Mouse (Mus musculus) embryonic facial prominence, embryonic 12.5 days (tissue): ENCODE measurements around the gene Eif6. TPM values are rescaled to one million over a fixed set of nuclear protein-coding genes. Genes with fewer than 3 reads are reported as not detected.
"Not testable (repeated sequence)": the region's sequence is repeated elsewhere in the genome, so short reads cannot be mapped to it uniquely, and the experiment has no call there.

Source experiments
- ATAC-seq: fragments of 200-750 bp; cut with Nextera tagmentation; 2 replicates; pipeline ENCODE4 v1.8.0; 2017; ENCODE audit not compliant: insufficient number of reproducible peaks, insufficient read depth, low FRiP score, low TSS enrichment
- H3K27ac ChIP-seq: fragments of 300-500 bp; sonication (generic); 2 replicates; pipeline ENCODE4 v1.5.1; 2016; ENCODE audit warnings: mild to moderate bottlenecking
- H3K27me3 ChIP-seq: fragments of 300-500 bp; sonication (generic); 2 replicates; pipeline ENCODE4 v1.6.1; 2016; ENCODE audit warnings: mild to moderate bottlenecking, moderate library complexity
- H3K36me3 ChIP-seq: fragments of 300-500 bp; sonication (generic); 2 replicates; pipeline ENCODE4 v1.6.1; 2016; ENCODE audit warnings: mild to moderate bottlenecking
- H3K4me1 ChIP-seq: fragments of 300-500 bp; sonication (generic); 2 replicates; pipeline ENCODE4 v1.6.1; 2016
- H3K4me2 ChIP-seq: fragments of 300-500 bp; sonication (generic); replicated peaks from 2 replicates; pipeline ENCODE4 v1.6.1; 2016; ENCODE audit warnings: mild to moderate bottlenecking, moderate library complexity
- H3K4me3 ChIP-seq: fragments of 300-500 bp; sonication (generic); 2 replicates; pipeline ENCODE4 v1.5.1; 2016; ENCODE audit warnings: mild to moderate bottlenecking
- H3K9ac ChIP-seq: fragments of 300-500 bp; sonication (generic); 2 replicates; pipeline ENCODE4 v1.6.1; 2016; ENCODE audit warnings: mild to moderate bottlenecking, moderate library complexity
- H3K9me3 ChIP-seq: fragments of 300-500 bp; sonication (generic); 2 replicates; pipeline ENCODE4 v1.6.1; 2016; ENCODE audit warnings: mild to moderate bottlenecking, moderate library complexity
- WGBS: fragments of 180-500 bp; shearing (Covaris S2); methylation state at CpG from one replicate; pipeline ENCODE4 v1.1.7; 2016; 5-methylcytosine and 5-hydroxymethylcytosine counted together
- polyA plus RNA-seq: library from polyadenylated mRNA; unstranded; fragments of >200 nt; fragmentation: Nextera tagmentation; extraction: Ambion mirVana; gene quantifications from 2 replicates; pipeline ENCODE4 v1.2.1, GENCODE M21; 2016

Gene Eif6
- polyA plus RNA-seq, 1 experiment from 2014 or later = 188 TPM

DNA sequence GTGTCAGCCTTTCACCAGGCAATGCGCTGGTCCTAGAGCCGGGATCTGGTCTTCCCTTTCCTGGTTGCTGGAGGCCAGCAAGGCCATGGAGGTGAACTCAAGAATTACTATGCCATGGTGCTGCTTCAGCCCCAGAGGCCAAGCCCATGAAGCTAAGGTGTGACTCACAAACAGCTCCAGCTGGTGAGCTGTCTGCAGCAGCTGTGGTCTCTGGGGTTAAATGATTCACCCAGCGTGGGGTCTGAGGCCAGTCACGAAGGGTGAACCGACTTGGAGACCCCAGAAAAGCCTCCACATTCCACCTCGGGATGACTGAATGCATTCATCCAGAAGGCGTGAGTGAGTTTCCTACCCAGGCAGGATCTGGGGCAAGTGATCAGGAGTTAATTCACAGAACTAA is 23.4 kb upstream of the Eif6 start:
- ATAC-seq = no peak
- H3K9me3 ChIP-seq = no peaks in the 10 kb centered on the region
- no peaks in the 10 kb centered on the region for H3K27me3 ChIP-seq
- H3K4me2 ChIP-seq = no peak overlapping the region
- H3K4me3 ChIP-seq = no peak overlapping the region
- no peak overlapping the region for H3K27ac ChIP-seq
- H3K4me1 ChIP-seq = no peaks in the 10 kb centered on the region
- WGBS = 88% methylated on average over 7 of the region's 7 CpGs
- H3K9ac ChIP-seq = no peak overlapping the region
- peaks cover 46% of the 10 kb centered on the region for H3K36me3 ChIP-seq

DNA sequence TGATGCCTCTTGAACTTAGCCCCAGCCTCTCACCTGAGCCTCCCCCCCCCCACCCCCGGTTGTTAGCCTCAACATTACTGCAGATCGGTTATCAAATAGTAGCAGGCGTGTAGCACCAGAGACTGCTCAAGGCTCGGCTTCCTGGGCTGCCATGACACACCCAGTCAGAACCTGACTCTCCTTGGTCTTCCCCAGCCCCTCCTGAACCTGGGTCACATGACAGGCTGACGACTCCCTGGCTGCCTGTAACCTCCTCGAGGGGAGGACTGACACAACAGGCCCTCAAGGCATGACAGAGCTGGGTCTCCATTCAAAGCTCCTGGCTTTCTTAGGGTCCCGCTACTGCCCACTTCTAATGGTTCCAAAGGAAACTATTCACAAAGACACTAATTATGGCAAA is 22.7 kb upstream of the Eif6 start:
- WGBS = 60% methylated on average over 7 of the region's 7 CpGs
- H3K9ac ChIP-seq = no peak overlapping the region
- no peaks in the 10 kb centered on the region for H3K9me3 ChIP-seq
- peaks cover 46% of the 10 kb centered on the region for H3K36me3 ChIP-seq
- no peak overlapping the region for H3K27ac ChIP-seq
- H3K4me1 ChIP-seq = no peaks in the 10 kb centered on the region
- no peak for ATAC-seq
- no peak overlapping the region for H3K4me3 ChIP-seq
- no peaks in the 10 kb centered on the region for H3K27me3 ChIP-seq
- H3K4me2 ChIP-seq = no peak overlapping the region

DNA sequence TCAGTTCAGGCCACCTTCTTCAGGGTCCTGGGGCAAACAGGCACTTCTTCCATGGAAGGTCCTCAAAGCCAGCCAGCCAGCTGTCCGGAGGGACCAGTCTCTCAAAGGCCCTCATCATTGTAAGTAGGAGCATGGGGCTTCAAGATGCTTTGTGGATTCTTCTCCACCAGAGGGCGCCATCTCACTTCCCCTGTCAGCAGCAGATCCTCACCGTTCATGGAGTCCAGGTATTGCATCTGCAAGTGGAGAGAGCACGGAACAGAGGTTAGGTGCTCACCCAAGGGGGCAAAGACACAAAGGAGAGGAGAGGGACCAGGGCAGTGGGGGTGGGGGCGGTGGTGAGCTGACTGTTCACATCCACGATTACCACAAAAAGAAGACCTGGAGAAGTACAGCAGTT is 21.6 kb upstream of the Eif6 start:
- peak; percentile 70 for ATAC-seq
- Histone ChIP-seq H3K27me3 (no peaks in the 10 kb centered on the region), H3K27ac (no peak overlapping the region), H3K4me3 (no peak overlapping the region), H3K4me2 (no peak overlapping the region), H3K9ac (no peak overlapping the region), H3K36me3 (peaks cover 41% of the 10 kb centered on the region), H3K4me1 (no peaks in the 10 kb centered on the region), H3K9me3 (no peaks in the 10 kb centered on the region)
- WGBS = 28% methylated on average over 6 of the region's 6 CpGs

- H3K9ac ChIP-seq = no peak overlapping the region
- no peak overlapping the region for H3K27ac ChIP-seq
- H3K36me3 ChIP-seq = peaks cover 38% of the 10 kb centered on the region
- no peaks in the 10 kb centered on the region for H3K9me3 ChIP-seq
- ATAC-seq = no peak
- H3K4me2 ChIP-seq = no peak overlapping the region
- H3K4me1 ChIP-seq = no peaks in the 10 kb centered on the region
- no peak overlapping the region for H3K4me3 ChIP-seq
- no peaks in the 10 kb centered on the region for H3K27me3 ChIP-seq
- WGBS = 73% methylated on average over 8 of the region's 8 CpGs
Observed at GRCm38 (mm10) chr2:155846930-155847329, 20.2 kb upstream of the Eif6 start.

GRCm38 (mm10) chr2:155838961-155839360 is 12.2 kb upstream of the Eif6 start:
- no peak overlapping the region for H3K9ac ChIP-seq
- H3K9me3 ChIP-seq = no peaks in the 10 kb centered on the region
- no peak overlapping the region for H3K4me3 ChIP-seq
- no peaks in the 10 kb centered on the region for H3K36me3 ChIP-seq
- no peak overlapping the region for H3K4me2 ChIP-seq
- 88% methylated on average over 4 of the region's 4 CpGs for WGBS
- H3K4me1 ChIP-seq = no peaks in the 10 kb centered on the region
- H3K27me3 ChIP-seq = 0 out of 2 replicates have a peak, but pooled peaks cover 11% of the 10 kb centered on the region
- ATAC-seq = no peak
- H3K27ac ChIP-seq = no peak overlapping the region

- H3K4me2 ChIP-seq = no peak overlapping the region
- H3K27ac ChIP-seq = no peak overlapping the region
- no peak overlapping the region for H3K4me3 ChIP-seq
- no peaks in the 10 kb centered on the region for H3K9me3 ChIP-seq
- H3K4me1 ChIP-seq = no peaks in the 10 kb centered on the region
- 0 out of 2 replicates have a peak, but pooled peaks cover 11% of the 10 kb centered on the region for H3K27me3 ChIP-seq
- no peaks in the 10 kb centered on the region for H3K36me3 ChIP-seq
- no peak for ATAC-seq
- WGBS = 63% methylated on average over 3 of the region's 3 CpGs
- H3K9ac ChIP-seq = no peak overlapping the region
Observed at GRCm38 (mm10) chr2:155837961-155838360, 11.2 kb upstream of the Eif6 start.

DNA sequence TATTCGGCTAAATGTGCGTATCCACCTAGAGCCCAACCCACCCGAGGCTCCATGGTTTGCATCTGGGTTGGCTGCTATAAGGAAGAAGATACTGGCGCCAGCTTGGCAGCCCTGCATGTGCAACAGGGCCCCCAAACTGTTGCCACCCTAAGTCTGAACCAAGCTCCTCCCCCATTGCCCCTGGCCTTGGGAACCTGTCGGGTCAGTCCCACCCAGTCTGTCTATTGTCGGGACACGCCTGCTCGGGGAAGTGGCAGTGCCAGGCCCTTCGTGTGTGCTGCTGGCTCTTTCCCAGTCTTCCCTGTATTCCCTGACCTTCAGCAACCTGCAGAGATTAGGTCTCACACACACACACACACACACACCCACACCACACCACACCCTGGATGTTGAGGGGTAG is 8.0 kb upstream of the Eif6 start, which contains the start of gene Fam83c:
Gene Fam83c (minus strand): TSS at position 123 of the 400 bp plus-strand sequence.
- no peaks in the 10 kb centered on the region for H3K9me3 ChIP-seq
- no peaks in the 10 kb centered on the region for H3K36me3 ChIP-seq
- no peak within 1 kb of the TSS for H3K9ac ChIP-seq
- 58% methylated on average over 9 of the region's 9 CpGs for WGBS
- ATAC-seq = no peak
- H3K27ac ChIP-seq = no peak within 1 kb of the TSS
- H3K4me1 ChIP-seq = no peaks in the 10 kb centered on the region
- 0 out of 2 replicates have a peak, but pooled peaks cover 11% of the 10 kb centered on the region for H3K27me3 ChIP-seq
- no peak within 1 kb of the TSS for H3K4me2 ChIP-seq
- H3K4me3 ChIP-seq = no peak within 1 kb of the TSS

DNA sequence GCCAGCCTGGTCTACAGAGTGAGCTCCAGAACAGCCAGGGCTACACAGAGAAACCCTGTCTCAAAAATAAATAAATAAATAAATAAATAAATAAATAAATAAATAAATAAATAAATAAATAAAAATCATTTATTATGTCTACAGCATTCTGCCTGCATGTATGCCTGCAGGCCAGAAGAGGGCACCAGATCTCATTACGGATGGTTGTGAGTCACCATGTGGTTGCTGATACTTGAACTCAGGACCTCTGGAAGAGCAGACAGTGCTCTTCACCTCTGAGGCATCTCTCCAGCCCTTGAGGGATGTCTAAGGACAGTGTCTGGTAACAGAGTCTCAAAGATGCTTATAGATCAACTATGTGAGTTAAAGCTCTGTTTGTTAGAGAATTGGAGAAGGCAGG is 5.4 kb upstream of the Eif6 start:
- H3K27me3 ChIP-seq = 0 out of 2 replicates have a peak, but pooled peaks cover 11% of the 10 kb centered on the region
- H3K36me3 ChIP-seq, H3K9ac ChIP-seq, H3K4me3 ChIP-seq, H3K4me1 ChIP-seq, H3K9me3 ChIP-seq, ATAC-seq, H3K4me2 ChIP-seq, H3K27ac ChIP-seq: not testable (repeated sequence)
- 73% methylated on average over 1 of the region's 1 CpGs for WGBS

DNA sequence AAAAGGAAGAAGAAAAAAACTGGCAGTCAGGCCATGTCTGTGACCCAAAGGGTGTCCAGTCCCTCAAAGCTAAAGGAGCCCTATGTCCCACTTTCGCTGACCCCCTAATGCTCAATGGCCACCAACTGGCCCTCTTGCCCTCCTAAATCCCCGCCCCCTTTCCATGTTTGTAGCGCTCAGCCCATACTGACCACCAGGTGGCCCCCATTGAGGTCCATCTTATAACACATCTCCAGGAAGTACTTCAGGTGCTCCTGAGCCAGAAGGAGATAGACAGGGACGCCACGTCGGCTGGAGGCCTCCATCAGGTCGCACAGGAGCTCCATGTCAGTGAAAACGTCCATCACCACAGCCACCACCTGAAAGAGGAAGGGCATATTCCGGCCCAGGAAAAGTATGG is 4.6 kb upstream of the Eif6 start:
- H3K4me3 ChIP-seq = no peak overlapping the region
- 63% methylated on average over 9 of the region's 9 CpGs for WGBS
- peaks cover 10% of the 10 kb centered on the region for H3K4me1 ChIP-seq
- no peak overlapping the region for H3K4me2 ChIP-seq
- H3K36me3 ChIP-seq = no peaks in the 10 kb centered on the region
- 0 out of 2 replicates have a peak, but pooled peaks cover 11% of the 10 kb centered on the region for H3K27me3 ChIP-seq
- ATAC-seq = no peak
- H3K27ac ChIP-seq = no peak overlapping the region
- H3K9me3 ChIP-seq = no peaks in the 10 kb centered on the region
- no peak overlapping the region for H3K9ac ChIP-seq

DNA sequence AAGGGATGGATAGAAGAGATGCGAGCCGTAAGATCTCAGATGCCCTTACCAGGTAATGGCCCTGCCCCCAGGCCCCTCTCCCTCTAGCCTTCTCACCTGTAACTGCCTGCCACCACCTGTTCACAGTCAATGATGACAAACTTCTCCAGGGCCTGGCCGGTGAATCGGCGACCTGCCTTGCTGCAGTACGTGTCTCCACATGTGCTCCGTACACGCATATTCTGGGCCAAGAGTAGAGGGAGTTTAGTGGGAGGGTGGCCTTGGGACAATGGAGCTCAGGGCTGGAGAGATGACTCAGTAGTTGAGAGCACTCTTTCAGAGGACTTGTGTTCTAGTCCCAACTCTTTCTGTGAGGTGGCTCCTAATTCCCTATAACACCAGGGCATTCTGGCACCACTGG is 4.1 kb upstream of the Eif6 start:
- Histone ChIP-seq H3K4me2 (no peak overlapping the region), H3K9ac (no peak overlapping the region), H3K4me1 (peaks cover 10% of the 10 kb centered on the region), H3K9me3 (no peaks in the 10 kb centered on the region), H3K4me3 (no peak overlapping the region), H3K36me3 (no peaks in the 10 kb centered on the region), H3K27ac (no peak overlapping the region), H3K27me3 (0 out of 2 replicates have a peak, but pooled peaks cover 11% of the 10 kb centered on the region)
- no peak for ATAC-seq
- 92% methylated on average over 8 of the region's 8 CpGs for WGBS

DNA sequence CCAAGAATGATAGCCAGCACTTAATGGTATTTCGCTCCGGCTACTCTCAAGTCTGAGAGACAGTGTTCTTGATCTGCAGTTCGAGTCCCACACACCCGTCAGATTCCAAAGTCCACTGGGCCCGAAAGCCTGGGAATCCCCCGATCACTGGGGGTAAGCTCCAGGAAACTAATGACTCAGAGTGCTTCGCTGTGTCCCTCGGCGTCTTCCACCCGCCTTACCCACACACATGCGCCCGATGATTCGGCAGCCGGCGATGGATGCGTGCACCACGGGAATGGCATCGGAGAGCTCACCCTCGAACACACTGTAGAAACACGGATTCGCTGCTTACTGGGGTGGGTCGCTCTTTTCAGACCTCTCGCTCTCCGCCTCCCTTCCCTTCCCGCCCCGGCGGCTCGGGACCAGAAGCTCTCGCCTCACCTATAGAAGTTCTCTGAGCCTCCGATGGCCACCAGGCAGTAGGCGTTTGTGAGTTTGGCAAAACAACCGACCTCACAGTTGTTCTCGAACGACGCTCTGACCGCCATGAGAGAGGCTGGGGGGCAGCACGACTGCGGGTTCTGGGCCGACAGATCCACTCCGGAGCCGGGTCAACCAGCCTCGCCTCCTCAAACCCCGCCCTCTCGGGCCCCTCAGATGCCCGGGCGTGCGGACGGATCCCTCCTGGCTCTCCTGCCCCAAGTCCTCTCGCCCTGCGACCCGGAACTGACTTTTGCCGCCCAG is 658 bp downstream of the Eif6 start:
- H3K27ac ChIP-seq = peak overlapping the region; percentile 82
- H3K27me3 ChIP-seq = no peaks in the 10 kb centered on the region
- H3K36me3 ChIP-seq = peaks cover 28% of the 10 kb centered on the region
- peaks cover 18% of the 10 kb centered on the region for H3K4me1 ChIP-seq
- WGBS = 2% methylated on average over 52 of the region's 52 CpGs
- peak overlapping the region; percentile 81 for H3K9ac ChIP-seq
- peak; percentile 43 for ATAC-seq
- peak overlapping the region; percentile 85 for H3K4me2 ChIP-seq
- peak overlapping the region; percentile 96 for H3K4me3 ChIP-seq
- H3K9me3 ChIP-seq = no peaks in the 10 kb centered on the region

DNA sequence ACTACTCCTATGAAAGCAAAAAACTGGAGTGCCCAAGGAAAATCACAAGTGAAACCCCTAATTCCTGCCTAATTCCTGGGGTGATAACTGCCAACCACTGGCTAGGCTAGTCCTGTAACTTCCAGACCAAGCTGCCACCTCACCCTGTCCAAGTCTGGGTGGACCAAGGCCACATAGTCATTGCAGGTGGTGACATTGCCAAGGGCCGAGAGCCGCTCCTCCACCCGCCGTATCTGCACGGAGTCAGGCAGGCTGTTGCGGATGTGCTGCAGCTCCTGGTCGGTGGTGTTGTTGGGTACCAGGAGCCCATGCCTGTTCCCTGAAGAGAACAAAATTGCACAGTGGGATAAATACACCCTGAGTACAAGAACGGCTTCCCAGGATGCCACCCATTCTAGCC is 3.0 kb downstream of the Eif6 start:
- Histone ChIP-seq H3K9ac (no peak overlapping the region), H3K4me1 (peaks cover 24% of the 10 kb centered on the region), H3K9me3 (no peaks in the 10 kb centered on the region), H3K27me3 (no peaks in the 10 kb centered on the region), H3K36me3 (peaks cover 44% of the 10 kb centered on the region), H3K4me2 (no peak overlapping the region), H3K27ac (no peak overlapping the region), H3K4me3 (no peak overlapping the region)
- WGBS = 92% methylated on average over 8 of the region's 8 CpGs
- ATAC-seq = no peak
